Mouse (Mus musculus) erythroblast, embryonic 14.5 days (primary cell): ENCODE data around the gene Ypel3. TPM values are rescaled to one million over a fixed set of nuclear protein-coding genes. Genes with fewer than 3 reads are reported as not detected.

ENCODE experiments used
- H3K27me3 ChIP-seq: 2 replicates; pipeline ENCODE4 v1.6.1; 2012; ENCODE audit warnings: inconsistent platforms; ENCODE audit not compliant: control insufficient read depth
- H3K36me3 ChIP-seq: 2 replicates; pipeline ENCODE4 v1.6.1; 2012; ENCODE audit warnings: mild to moderate bottlenecking, inconsistent platforms; ENCODE audit not compliant: control insufficient read depth
- H3K4me1 ChIP-seq: 2 replicates; pipeline ENCODE4 v1.6.1; 2012; ENCODE audit warnings: inconsistent platforms; ENCODE audit not compliant: control insufficient read depth
- H3K4me3 ChIP-seq: replicated peaks from 2 replicates; pipeline ENCODE3; 2012; ENCODE audit warnings: moderate library complexity, mild to moderate bottlenecking, inconsistent platforms
- H3K9me3 ChIP-seq: 2 replicates; pipeline ENCODE4 v1.6.1; 2012; ENCODE audit warnings: low read length, inconsistent platforms, mixed read lengths; ENCODE audit not compliant: control insufficient read depth
- GATA1 ChIP-seq: IDR thresholded peaks from 2 replicates; pipeline ENCODE4 v1.6.1; 2012; ENCODE audit warnings: low read length, inconsistent platforms, mixed read lengths
- TAL1 ChIP-seq: IDR thresholded peaks from 3 replicates; pipeline ENCODE4 v1.6.1; 2012; ENCODE audit warnings: low read length, inconsistent platforms, mixed read lengths
- polyA plus RNA-seq: library from polyadenylated mRNA; stranded (reverse); fragments of >175 nt; gene quantifications from 2 replicates; pipeline ENCODE4 v1.2.3, GENCODE M21; 2012

Ypel3 gene
- polyA plus RNA-seq, 1 experiment, result 156 TPM

DNA sequence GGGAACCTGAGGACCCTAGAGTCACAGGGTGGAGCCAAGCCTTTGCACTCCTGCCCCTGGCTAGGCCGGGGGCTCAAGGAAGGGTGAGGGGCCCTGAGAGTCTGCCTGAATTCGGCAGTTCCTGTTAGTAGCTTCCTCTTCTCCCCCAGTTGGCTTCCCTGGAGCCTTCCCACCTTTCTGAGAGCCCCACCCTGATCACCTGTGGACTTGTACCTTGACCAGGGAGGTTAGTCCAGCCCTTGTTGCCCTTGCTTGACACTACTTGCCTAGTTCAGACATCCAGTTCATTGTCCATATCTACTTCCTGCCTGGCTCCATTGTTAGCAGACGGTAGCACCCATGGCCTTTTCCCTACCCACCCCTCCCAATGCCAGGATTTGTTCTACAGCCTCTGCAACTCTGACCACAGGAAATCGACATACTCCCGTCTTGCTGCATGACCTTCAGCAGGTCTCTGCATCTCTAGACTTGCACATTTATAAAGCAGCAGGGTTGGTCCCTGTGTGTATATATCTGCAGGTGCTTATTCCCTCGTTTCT, 15.2 kb upstream of the Ypel3 start:
- H3K4me1 ChIP-seq, result peaks cover 68% of the 10 kb centered on the region
- no peaks in the 10 kb centered on the region; the same call in 1 of the 2 replicates for H3K9me3 ChIP-seq
- peaks cover 57% of the 10 kb centered on the region for H3K36me3 ChIP-seq
- no peak overlapping the region for H3K4me3 ChIP-seq
- H3K27me3 ChIP-seq, result no peaks in the 10 kb centered on the region
- TF ChIP-seq GATA1 (no peak), TAL1 (no peak)

DNA sequence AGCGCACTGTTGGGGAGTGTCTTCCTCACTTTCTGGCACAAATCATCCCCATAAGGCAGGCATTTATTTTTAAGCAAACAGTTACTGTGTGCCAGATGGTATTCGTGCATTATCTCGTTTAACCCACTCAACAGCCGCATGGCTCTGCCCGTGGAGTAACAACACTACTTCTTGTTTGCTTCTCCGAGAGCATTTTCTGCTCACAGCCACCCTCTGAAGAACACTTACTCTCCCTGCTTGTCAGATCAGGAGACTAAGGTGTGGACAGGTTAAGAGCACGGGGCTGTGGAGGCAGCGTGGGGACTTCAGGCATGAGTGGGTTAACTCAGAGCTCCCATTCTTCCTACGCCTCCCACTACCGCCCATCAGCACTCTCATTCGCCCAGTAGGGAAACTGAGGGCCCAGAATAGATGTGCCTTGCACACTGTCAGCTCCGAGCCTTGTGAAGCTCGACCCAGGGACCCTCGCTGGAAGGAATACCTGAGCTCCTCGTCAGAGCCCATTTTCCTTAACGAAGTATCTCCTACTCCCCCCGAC, 14.2 kb upstream of the Ypel3 start:
- peaks cover 68% of the 10 kb centered on the region for H3K4me1 ChIP-seq
- no peaks in the 10 kb centered on the region; the same call in 1 of the 2 replicates for H3K9me3 ChIP-seq
- TF ChIP-seq TAL1 (no peak), GATA1 (no peak)
- H3K36me3 ChIP-seq, result peaks cover 67% of the 10 kb centered on the region
- no peak overlapping the region for H3K4me3 ChIP-seq
- H3K27me3 ChIP-seq, result no peaks in the 10 kb centered on the region

DNA sequence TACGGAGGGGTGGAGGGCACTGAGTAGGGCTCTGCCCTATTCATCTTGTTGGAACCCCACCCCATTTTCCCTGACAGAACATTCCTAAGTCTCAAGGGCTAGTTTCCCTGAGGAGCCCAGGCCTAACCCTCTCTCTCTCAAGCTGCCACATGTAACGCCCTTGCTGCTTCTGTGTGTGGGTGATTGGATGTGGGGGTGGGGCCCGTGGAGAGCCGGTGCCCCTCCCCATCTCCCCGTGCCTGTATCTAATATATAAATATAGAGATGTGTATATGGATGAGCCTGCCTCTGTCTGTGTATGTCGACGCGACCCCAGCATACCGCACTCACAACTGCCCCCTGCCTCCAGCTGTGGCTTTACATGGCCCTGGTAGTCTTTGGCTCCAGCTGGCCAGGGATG, 11.2 kb upstream of the Ypel3 start:
- H3K4me1 ChIP-seq, result peaks cover 50% of the 10 kb centered on the region
- H3K27me3 ChIP-seq, result no peaks in the 10 kb centered on the region
- peaks cover 88% of the 10 kb centered on the region for H3K36me3 ChIP-seq
- no peak overlapping the region for H3K4me3 ChIP-seq
- H3K9me3 ChIP-seq, result no peaks in the 10 kb centered on the region; the same call in 1 of the 2 replicates
- TF ChIP-seq TAL1, result no peak
- no peak for TF ChIP-seq GATA1

DNA sequence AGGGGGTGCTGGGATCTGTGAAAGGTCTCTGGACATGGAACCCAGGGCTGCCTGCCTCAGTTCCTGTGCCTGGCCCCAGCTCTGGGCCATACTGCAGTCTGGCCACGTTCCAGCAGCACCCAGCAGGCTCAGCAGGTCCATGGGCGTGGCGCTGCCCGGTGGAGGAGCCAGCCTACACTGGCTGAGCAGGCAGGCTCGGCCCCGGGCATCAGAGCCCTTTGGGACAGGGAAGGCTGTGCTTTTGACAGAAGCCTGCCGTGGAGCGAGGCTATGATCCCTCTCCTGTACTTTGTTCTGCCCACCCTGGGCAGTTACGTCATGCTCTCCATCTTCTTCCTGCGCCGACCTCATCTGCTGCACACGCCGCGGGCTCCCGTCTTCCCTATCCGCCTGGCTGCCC, 10.6 kb upstream of the Ypel3 start, which contains the start of gene Gdpd3:
Gdpd3 (plus strand) TSS at position 134 of the 400 bp plus-strand sequence.
- TF ChIP-seq TAL1 (no peak), GATA1 (no peak)
- Histone ChIP-seq H3K4me3 (no peak within 1 kb of the TSS), H3K4me1 (peaks cover 46% of the 10 kb centered on the region), H3K36me3 (peaks cover 89% of the 10 kb centered on the region), H3K9me3 (no peaks in the 10 kb centered on the region; the same call in 1 of the 2 replicates), H3K27me3 (no peaks in the 10 kb centered on the region)

DNA sequence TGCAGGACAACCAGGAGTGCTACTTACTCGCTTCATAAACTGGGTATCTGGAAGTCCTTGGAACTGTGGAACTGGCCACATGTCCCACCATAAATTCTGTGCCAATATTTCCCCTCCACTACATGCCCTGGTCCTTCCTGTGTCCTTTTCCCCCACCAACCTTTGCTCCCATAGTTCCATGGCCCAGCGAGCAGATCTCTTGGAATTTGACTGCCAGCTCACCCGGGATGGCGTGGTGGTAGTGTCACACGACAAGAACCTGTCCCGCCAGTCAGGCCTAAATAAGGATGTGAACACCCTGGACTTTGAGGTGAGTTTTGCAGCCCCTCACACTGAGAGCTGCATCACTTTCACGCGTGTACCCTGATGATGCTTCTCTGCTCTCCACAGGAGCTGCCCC, 9.8 kb upstream of the Ypel3 start:
- H3K4me1 ChIP-seq, result peaks cover 38% of the 10 kb centered on the region
- no peak for TF ChIP-seq TAL1
- no peak for TF ChIP-seq GATA1
- H3K36me3 ChIP-seq, result peaks cover 83% of the 10 kb centered on the region
- H3K9me3 ChIP-seq, result no peaks in the 10 kb centered on the region; the same call in 1 of the 2 replicates
- H3K4me3 ChIP-seq, result no peak overlapping the region
- H3K27me3 ChIP-seq, result no peaks in the 10 kb centered on the region

DNA sequence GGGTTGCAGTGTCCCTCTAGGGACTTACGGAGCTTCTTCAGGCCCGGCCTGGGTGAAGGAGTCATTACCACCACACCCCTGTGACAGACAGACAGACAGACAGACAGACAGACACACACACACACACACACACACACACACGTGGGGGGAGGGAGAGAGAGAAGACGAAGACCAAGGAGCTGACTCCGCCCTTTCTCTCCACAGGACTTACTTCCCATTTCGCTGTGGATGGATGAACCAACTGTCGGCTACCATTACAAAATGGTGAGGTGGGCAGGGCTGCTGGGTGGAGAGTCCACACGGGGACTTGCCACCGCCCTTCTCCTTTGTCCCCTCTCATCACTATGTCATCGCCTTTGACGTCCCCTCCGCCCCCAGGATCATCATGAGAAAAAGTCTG, 6.0 kb upstream of the Ypel3 start:
- no peak for TF ChIP-seq TAL1
- no peak for TF ChIP-seq GATA1
- H3K4me1 ChIP-seq, result peaks cover 27% of the 10 kb centered on the region
- H3K4me3 ChIP-seq, result no peak overlapping the region
- no peaks in the 10 kb centered on the region for H3K27me3 ChIP-seq
- peaks cover 70% of the 10 kb centered on the region for H3K36me3 ChIP-seq
- no peaks in the 10 kb centered on the region for H3K9me3 ChIP-seq

DNA sequence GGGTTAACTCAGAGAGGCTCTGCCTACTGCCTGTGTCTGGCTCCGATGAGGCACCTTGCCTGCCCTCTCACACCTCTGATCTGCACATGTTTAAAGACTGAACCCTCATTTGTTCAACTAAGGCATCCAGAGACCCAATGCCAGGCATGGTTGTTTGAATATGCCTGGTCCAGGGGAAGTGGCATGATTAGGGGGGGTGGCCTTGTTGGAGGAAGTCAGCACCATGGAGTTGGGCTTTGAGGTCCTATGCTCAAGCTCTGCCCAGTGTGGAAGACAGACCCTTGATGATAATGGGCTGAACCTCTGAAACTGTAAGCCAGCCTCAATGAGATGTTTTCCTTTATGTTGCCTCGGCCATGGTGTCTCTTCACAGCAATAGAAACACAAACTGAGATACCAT, 3.4 kb upstream of the Ypel3 start:
- peaks cover 61% of the 10 kb centered on the region for H3K36me3 ChIP-seq
- H3K27me3 ChIP-seq, result no peaks in the 10 kb centered on the region
- H3K4me3 ChIP-seq, result peak overlapping the region; percentile 60
- TF ChIP-seq GATA1, result no peak
- TF ChIP-seq TAL1, result no peak
- H3K4me1 ChIP-seq, result peaks cover 41% of the 10 kb centered on the region
- H3K9me3 ChIP-seq, result no peaks in the 10 kb centered on the region

DNA sequence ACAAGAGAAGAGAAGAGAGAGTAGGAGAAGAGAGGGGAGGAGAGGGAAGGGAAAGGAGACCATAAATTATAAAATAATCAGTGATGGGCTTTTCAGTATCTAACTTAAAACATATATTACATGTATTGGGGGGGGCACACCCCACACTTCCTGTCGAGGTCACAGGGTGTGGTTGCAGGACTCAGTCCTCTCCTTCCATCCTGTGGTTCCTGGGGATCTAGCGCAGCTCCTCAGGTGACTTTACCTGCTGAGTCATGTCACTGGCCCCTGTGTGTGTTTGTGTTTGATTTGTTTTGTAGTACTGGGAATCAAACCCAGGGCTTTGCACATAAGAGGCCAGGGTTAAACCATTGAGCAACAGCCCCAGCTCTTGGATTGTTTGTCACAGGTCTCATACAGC, 2.3 kb upstream of the Ypel3 start:
- no peak overlapping the region for H3K4me3 ChIP-seq
- H3K9me3 ChIP-seq, result no peaks in the 10 kb centered on the region
- TF ChIP-seq TAL1, result no peak
- H3K36me3 ChIP-seq, result peaks cover 66% of the 10 kb centered on the region
- peaks cover 52% of the 10 kb centered on the region for H3K4me1 ChIP-seq
- no peaks in the 10 kb centered on the region for H3K27me3 ChIP-seq

DNA sequence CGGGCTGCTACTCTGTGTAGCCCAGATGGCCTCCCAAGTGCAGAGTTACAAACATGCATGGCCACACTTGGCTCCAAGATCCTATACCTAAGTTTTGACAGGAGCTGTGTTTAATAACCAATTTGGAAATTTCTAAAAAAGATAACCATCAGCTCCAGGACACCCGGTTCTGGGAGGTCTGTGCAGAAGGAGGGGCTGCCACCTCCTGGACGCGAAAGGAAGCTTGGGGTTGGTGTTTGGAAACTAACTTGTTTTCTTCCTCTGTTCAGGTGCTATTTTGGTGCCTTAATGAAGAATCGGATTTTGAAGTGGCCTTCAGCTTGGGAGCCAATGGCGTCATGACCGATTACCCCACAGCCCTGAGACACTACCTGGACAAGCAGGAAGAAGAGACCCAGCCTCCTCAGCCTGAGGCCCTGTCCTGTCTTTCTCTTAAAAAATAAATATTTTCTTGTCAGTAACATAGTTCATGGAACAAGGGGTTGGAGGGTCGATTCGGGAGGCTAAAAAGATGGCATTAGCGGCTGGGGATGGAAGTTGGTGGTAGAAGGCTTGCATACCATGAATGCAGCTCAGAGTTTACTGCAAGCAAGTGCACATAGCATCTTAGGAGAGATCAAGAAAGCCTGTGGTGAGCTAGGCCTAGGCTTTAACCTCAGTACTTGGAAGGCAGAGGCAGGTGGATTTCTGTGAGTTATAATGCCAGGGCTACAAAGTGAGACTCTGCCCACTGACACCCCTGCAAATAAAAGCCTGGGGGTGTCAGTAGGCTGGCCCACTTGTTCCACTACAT, 1.4 kb upstream of the Ypel3 start:
- Histone ChIP-seq H3K4me3 (no peak overlapping the region), H3K27me3 (no peaks in the 10 kb centered on the region), H3K36me3 (peaks cover 67% of the 10 kb centered on the region), H3K4me1 (peaks cover 59% of the 10 kb centered on the region), H3K9me3 (no peaks in the 10 kb centered on the region)
- TF ChIP-seq GATA1 (no peak), TAL1 (no peak)

DNA sequence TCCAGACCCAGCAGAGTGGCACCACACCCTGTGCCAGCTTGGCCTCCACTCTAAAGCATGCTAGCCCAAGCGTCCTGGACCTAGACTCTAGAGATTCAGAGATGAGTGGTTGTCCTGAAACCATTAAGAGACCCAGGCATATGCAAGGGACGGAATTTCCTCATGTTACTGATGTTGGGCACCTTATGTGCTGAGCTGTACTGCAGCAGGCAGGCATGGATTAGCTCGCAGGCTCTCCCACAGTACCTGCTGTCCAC, 849 bp upstream of the Ypel3 start:
- H3K4me1 ChIP-seq, result peaks cover 63% of the 10 kb centered on the region
- TF ChIP-seq GATA1 (no peak), TAL1 (no peak)
- no peaks in the 10 kb centered on the region for H3K27me3 ChIP-seq
- H3K9me3 ChIP-seq, result no peaks in the 10 kb centered on the region
- H3K36me3 ChIP-seq, result peaks cover 66% of the 10 kb centered on the region
- H3K4me3 ChIP-seq, result peak overlapping the region; percentile 91
